In genomic region chr9:95328261-95329052, GRCm38 (mm10) we compare ENCODE assay signal across 17 mouse cellular contexts.
DNase-seq lines count a peak whose midpoint lies in the region; ATAC-seq lines count a peak whose summit lies in the region.
"Had no signal": no experiment of that assay in that cellular context is flagged by ENCODE, and none has a peak within 500 bp of the region (broad histone marks: within the 10 kb centered on the region; RNA-seq: fewer than 3 reads in every experiment).

No protein-coding gene starts in this region.

- H3K27me3 ChIP-seq in heart, embryonic 16.5 days (ENCODE audit: control insufficient read depth, insufficient read depth, low read length) = no peaks in the 10 kb centered on the region
- H3K27me3 ChIP-seq: neural tube, embryonic 15.5 days had no signal

- H3K4me3 ChIP-seq in heart, embryonic 16.5 days (ENCODE audit: low read length) = no peak overlapping the region
- H3K4me3 ChIP-seq: forebrain, embryonic 10.5 days; neural tube, embryonic 15.5 days had no signal

- 0 out of 2 replicates have a peak, but pooled peaks have one; percentile 32 for ATAC-seq in heart, embryonic 16.5 days (replicated peaks; ENCODE audit: extremely low read depth, insufficient read depth, low FRiP score)
- peak; percentile 83 for ATAC-seq in megakaryocyte progenitor cell, adult 5-6 weeks (replicated peaks; ENCODE audit: poor library complexity)
- ATAC-seq: midbrain, embryonic 16.5 days; Patski had no signal

- no peaks in the 10 kb centered on the region for H3K9me3 ChIP-seq in heart, embryonic 16.5 days (replicated peaks; ENCODE audit: control insufficient read depth, low read length)
- H3K9me3 ChIP-seq: forebrain, embryonic 10.5 days; neural tube, embryonic 15.5 days had no signal

- H3K4me2 ChIP-seq in heart, embryonic 16.5 days (ENCODE audit: low read depth, low read length) = peak overlapping the region; percentile 23; the same call in 1 of the 2 replicates
- H3K4me2 ChIP-seq: neural tube, embryonic 15.5 days had no signal

- DNase-seq in heart, adult 11 months = no peak
- peak; percentile 74 for DNase-seq in CD4-positive helper T cell, adult 2 months (ENCODE audit: low read depth, low spot score)
- peak; percentile 41 for DNase-seq in T-cell, adult 2 months (ENCODE audit: low spot score)
- no peak for DNase-seq in right cerebral cortex, postnatal 4 days
- DNase-seq in kidney, adult 9 months = no peak
- DNase-seq: adrenal gland, adult 8-10 months; cerebellum, adult 9-11 months; gastrocnemius, postnatal 10 days; kidney, postnatal 10 days; left cerebral cortex, postnatal 4 days; lung, adult 2 months had no signal

- 0 out of 2 replicates have a peak, but pooled peaks cover 2% of the 10 kb centered on the region for H3K4me1 ChIP-seq in heart, embryonic 16.5 days (ENCODE audit: control insufficient read depth, insufficient read depth, low read length)

- no peak overlapping the region for H3K27ac ChIP-seq in heart, embryonic 16.5 days (ENCODE audit: low read length)
- H3K27ac ChIP-seq: forebrain, embryonic 10.5 days; neural tube, embryonic 15.5 days had no signal

- WGBS in heart, embryonic 16.5 days = 62% methylated on average over 11 of the region's 15 CpGs

- H3K36me3 ChIP-seq in heart, embryonic 16.5 days (ENCODE audit: control insufficient read depth, insufficient read depth) = no peaks in the 10 kb centered on the region
- H3K36me3 ChIP-seq: forebrain, embryonic 10.5 days; neural tube, embryonic 15.5 days had no signal

- H3K9ac ChIP-seq in heart, embryonic 16.5 days (ENCODE audit: low read length) = no peak overlapping the region
- H3K9ac ChIP-seq: neural tube, embryonic 15.5 days had no signal

Comparison
In these comparisons a context has a peak if more than half of its experiments do, and no peak if none do; other contexts are left out.
1. DNase-seq: peak in CD4-positive helper T cell, adult 2 months (single experiment) and T-cell, adult 2 months (single experiment); none in heart, adult 11 months (single experiment), right cerebral cortex, postnatal 4 days (single experiment) and kidney, adult 9 months (single experiment).